Mouse (Mus musculus): ENCODE data around the gene Nicn1. TPM values are rescaled to one million over a fixed set of nuclear protein-coding genes. Genes with fewer than 3 reads are reported as not detected.
A peak's percentile ranks its signal among the peaks of the same experiment; 100 is the strongest.

The Nicn1 gene
- polyA plus RNA-seq, 1 experiment = 27.3 TPM

DNA sequence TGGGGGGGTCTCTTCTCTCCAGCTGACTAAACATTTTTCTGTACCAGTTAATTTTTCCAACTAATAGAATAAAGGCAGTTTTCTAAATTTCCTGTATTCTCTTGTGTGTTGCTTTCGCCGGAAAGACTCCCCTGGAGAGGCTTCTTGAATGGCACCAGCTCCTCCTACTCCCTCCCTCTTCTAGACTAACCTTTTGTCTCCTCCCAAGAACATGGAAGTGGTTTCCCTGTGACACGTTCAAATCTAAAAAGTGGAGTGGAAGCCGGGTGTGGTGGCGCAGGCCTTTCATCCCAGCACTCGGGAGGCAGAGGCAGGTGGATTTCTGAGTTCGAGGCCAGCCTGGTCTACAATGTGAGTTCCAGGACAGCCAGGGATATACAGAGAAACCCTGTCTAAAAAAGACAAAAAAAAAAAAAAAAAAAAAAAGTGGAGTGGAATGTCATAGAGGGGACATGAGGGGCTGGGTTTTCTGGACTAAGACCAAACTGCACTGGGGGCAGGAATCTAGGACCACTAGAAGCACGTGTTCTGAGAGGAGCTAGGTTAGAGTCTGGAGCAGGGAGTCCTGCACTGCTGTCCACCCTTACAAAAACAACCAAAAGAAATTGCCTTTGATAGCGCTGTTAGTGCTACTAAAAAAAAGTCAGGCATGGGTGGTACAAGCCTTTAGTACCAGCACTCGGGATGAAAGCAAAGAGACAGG is 47.8 kb downstream of the Nicn1 start:
- DNase-seq (ENCODE audit: low read depth) = no peak

DNA sequence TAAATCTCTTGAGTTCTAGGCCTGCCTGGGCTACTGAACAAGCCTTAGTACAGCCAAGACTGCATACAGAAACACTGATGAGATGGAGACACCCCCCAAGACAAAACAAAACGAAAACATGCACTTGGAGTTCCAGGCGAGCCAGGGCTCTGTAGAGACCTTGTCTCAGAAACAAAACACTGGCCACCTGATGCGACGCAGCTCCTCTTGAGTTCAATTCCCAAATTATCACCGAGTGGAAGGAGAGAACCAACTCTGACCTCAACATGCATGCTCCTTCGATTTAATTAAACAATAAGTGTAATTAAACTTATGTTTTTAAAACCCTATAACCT is 48.3 kb downstream of the Nicn1 start:
- no peak for DNase-seq (ENCODE audit: low read depth)

DNA sequence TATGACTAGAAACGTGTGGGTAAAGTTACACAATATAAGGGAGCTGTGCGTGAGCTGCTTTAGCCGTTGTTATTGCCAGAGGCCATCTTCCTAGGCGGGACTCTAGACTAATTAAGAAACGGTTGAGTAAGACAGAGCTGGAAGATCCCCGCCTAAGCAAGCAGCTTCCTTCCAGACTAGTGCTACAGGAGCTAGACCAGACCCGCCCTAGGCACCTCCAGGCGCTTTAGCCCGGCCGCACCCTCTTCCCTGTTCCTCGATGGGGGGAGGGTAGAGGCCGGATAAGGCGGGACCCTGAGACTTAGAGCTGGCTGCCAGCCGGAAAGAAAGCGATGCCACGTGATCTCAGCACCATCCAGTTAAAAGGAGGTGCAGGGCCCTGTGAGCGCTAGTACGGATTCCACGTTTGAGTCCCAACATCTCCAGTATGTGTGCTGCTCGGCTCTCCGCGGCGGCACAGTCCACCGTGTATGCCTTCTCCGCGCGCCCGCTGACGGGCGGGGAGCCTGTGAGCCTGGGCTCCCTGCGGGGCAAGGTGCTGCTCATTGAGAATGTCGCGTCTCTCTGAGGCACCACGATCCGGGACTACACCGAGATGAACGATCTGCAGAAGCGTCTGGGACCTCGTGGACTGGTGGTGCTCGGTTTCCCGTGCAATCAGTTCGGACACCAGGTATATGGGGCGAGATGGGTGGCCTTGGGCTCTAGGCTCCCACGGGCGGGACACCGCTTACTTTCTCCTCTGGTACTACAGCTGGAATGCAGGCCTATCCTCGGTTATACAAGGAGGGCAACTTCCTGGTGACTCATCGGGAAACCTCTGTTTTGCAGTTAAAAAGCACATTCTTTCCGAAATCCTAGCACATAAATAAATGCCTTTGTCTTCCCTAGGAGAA is 48.9 kb downstream of the Nicn1 start, which contains the start of gene Gpx1:
Gpx1 (plus strand) TSS at position 18 of the 896 bp plus-strand sequence.
- peak; percentile 95 for DNase-seq (ENCODE audit: low read depth)

DNA sequence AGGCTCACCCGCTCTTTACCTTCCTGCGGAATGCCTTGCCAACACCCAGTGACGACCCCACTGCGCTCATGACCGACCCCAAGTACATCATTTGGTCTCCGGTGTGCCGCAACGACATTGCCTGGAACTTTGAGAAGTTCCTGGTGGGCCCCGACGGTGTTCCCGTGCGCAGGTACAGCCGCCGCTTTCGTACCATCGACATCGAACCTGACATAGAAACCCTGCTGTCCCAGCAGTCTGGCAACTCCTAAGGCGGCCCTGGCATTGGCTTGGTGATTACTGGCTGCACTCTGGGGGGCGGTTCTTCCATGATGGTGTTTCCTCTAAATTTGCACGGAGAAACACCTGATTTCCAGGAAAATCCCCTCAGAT is 49.6 kb downstream of the Nicn1 start:
- DNase-seq (ENCODE audit: low read depth) = no peak

DNA sequence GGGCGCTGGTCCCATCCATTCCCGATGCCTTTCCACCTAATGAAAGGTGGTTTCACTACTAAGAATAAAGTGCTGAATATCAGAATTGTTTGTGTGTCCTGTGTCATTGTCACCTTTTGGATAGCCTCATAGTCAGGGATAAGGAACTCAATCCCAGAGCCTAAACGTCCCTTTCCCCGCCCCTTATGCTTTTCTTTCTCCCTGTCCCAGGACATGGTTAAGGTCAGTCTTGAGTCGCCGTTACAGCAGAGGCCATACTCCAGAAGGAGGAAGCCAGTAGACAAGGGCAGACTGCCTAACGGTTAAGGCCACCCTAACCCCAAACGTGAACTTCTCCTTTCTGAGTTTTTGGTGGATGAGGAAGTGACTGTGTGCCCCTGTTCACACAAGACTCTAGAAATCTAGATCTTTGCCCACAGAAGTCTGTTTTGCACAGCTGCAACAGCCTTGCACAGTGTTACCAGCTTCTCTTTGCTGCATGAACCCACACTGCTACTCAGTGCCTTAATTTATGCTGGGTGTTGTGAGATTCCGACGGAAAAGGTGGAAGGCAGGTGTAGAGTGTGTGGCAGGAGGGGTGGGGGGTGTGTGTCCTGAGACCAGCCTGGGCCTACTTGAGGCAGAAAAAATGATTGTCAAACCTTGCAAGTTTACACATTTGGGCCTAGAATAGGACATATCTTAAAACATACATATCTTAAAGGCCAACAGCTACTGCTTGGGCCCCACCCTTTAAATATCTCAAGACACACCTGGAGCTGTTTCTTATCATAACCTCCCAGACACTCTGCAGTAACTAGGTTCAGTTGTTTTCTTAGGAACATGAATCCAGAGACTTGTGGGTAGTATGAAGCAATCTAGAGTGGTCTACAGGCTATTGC is 50.3 kb downstream of the Nicn1 start:
- DNase-seq (ENCODE audit: low read depth) = no peak

DNA sequence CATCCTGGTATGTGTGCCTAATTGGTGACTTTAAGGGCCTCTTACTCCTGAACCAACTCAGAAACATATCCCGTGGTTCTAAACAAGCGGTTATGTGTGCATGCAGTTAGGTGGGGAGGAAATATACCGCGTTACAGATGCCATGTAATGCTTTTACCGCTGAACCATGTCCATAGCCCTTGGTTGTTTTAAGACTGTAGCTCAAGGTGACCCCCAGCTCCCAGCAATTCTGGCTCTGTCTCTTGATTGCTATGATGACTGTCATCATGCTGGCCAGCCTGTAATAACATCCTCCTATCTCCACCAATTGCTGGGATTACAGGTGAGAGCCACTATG is 50.9 kb downstream of the Nicn1 start:
- DNase-seq (ENCODE audit: low read depth) = no peak

DNA sequence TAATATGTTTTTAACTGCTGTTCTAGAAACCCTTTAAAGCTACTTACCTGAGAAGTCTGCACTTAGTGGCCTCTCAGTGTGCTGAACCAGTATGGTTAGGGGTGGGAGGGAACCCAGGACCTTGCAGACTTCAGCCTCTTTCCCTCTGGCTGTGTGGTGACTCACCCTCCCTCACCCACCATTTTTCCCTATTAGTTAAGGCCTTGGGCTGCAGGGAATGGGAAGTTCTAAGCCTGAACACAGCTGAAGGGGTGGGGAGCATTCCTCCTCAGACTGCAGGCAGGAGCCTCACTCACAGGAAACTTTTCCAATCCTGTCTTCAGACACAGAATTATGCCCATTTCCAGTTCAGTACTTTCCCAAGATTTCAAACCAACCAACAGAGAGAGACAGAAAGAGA is 51.6 kb downstream of the Nicn1 start:
- no peak for DNase-seq (ENCODE audit: low read depth)

DNA sequence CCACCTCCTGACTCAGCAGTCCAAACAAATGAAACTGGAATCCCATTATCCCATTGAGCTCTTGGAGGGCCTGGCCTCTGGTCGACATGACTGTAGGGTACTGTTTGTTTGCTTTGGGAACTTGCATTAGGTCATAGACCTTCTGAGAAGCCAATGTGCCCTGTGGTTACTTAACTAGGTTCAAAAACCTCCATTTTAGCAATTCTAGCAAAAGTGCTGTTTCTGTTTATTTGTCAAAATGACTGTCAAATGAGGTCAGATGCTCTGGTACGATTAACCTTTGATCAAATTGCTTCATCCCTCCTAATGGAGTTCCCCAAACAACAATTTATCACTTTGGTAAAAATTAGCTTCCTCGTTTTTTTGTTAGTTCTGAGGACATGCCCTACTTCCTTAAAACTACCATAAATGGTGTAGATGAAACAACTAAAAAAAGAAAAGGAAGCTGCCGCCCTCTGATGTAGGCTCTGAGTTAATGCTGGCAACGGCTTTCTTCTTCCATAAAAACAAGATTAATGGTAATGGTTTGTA is 52.1 kb downstream of the Nicn1 start:
- DNase-seq (ENCODE audit: low read depth) = no peak

DNA sequence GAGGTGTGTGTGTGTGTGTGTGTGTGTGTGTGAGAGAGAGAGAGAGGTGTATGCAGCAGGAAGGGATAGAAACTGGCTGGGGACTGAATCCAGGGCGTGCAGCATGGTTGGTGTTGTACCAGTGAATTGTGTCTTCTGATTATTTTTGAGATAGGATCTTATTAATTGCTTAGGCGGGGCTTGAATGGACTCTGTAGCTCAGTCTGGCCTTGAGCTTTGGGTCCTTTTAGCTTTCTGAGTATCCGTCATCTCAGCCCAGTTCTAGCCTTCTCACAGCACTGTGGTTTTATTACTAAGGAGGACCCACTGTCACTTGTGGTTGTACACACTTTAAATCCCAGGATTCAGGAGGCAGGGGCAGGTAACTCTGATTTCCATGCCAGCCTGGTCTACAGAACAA is 53.1 kb downstream of the Nicn1 start:
- DNase-seq (ENCODE audit: low read depth) = no peak

DNA sequence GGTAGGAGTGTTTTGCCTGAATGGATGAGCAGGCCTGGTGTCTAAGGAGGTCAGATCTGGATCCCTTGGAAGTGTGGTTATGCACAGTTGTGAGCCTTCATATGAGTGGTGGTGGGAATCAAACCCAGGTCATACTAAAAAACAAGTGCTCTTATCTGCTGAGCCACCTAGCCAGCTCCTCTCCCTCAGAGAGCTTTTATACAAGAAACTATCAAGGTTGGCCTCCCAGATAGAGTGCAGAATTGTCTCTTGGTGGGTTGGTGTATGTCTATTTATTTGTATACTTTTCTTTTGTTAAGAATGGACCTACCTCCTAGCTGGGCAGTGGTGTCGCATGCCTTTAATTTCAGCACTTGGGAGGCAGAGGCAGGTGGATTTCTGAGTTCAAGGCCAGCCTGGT is 53.6 kb downstream of the Nicn1 start:
- no peak for DNase-seq (ENCODE audit: low read depth)

DNA sequence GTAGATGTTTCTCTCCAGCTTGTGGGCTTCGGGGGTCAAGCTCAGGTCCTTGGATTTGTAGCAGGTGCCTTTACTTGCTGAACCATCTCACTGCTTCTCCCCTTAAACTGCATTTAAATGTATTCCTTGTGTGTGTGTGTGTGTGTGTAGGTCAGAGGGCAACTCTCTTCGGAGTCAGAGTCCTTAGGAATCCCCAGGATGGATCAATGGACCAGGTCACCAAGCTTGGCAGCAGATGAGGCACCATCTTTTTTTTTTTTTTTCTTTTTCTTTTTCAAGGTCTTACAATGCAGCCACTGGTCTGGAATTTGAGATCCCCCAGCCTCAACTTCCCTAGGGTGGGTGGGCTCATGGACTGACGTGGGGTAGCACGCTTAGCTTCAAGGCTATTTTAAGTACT is 54.2 kb downstream of the Nicn1 start:
- DNase-seq (ENCODE audit: low read depth) = no peak

Other genes with a start within 250 kb of the Nicn1 start
- gene Gmppb, start 241.2 kb upstream of the Nicn1 start, polyA plus RNA-seq (2012; rRNA removed) = 51.3 and 52.0 TPM in 2 replicates
- 9.0 and 9.8 TPM in 2 replicates for gene Amigo3, start 237.3 kb upstream of the Nicn1 start, polyA plus RNA-seq (2012; rRNA removed)
- gene Mst1, start 210.0 kb upstream of the Nicn1 start, polyA plus RNA-seq (2012; rRNA removed) = 0.32 and 0.94 TPM in 2 replicates
- 69.5 and 90.7 TPM in 2 replicates for gene Rnf123, start 207.1 kb upstream of the Nicn1 start, polyA plus RNA-seq (2012; rRNA removed)
- 94.2 and 118 TPM in 2 replicates for gene Apeh, start 195.8 kb upstream of the Nicn1 start, polyA plus RNA-seq (2012; rRNA removed)
- gene Bsn, start 100.0 kb upstream of the Nicn1 start, polyA plus RNA-seq (2012; rRNA removed) = 1.5 and 1.9 TPM in 2 replicates
- 60.0 and 110 TPM in 2 replicates for gene Dag1, start 26.5 kb upstream of the Nicn1 start, polyA plus RNA-seq (2012; rRNA removed)
- 37.3 and 45.6 TPM in 2 replicates for gene Amt, start 6.4 kb downstream of the Nicn1 start, polyA plus RNA-seq (2012; rRNA removed)
- 151 and 208 TPM in 2 replicates for gene Rhoa, start 15.7 kb downstream of the Nicn1 start, polyA plus RNA-seq (2012; rRNA removed)
- 78.7 and 101 TPM in 2 replicates for gene Tcta, start 15.7 kb downstream of the Nicn1 start, polyA plus RNA-seq (2012; rRNA removed)
- 823 and 905 TPM in 2 replicates for gene Gpx1, start 48.5 kb downstream of the Nicn1 start, polyA plus RNA-seq (2012; rRNA removed)
- 66.8 and 69.5 TPM in 2 replicates for gene Usp4, start 57.4 kb downstream of the Nicn1 start, polyA plus RNA-seq (2012; rRNA removed)
- gene 1700102P08Rik, start 102.4 kb downstream of the Nicn1 start, polyA plus RNA-seq (2012; rRNA removed) = 0.25 and 0.34 TPM in 2 replicates
- gene Ccdc36, start 138.1 kb downstream of the Nicn1 start, polyA plus RNA-seq (2012; rRNA removed) = 0.04 and 0.16 TPM in 2 replicates
- gene BC048562, start 146.1 kb downstream of the Nicn1 start, polyA plus RNA-seq (2012; rRNA removed) = not detected in 2 replicates
- gene Ccdc71, start 170.1 kb downstream of the Nicn1 start, polyA plus RNA-seq (2012; rRNA removed) = 21.5 and 23.2 TPM in 2 replicates
- 56.8 and 58.8 TPM in 2 replicates for gene Klhdc8b, start 171.2 kb downstream of the Nicn1 start, polyA plus RNA-seq (2012; rRNA removed)
- 174 and 220 TPM in 2 replicates for gene Lamb2, start 189.3 kb downstream of the Nicn1 start, polyA plus RNA-seq (2012; rRNA removed)
- gene Usp19, start 200.2 kb downstream of the Nicn1 start, polyA plus RNA-seq (2012; rRNA removed) = 150 and 161 TPM in 2 replicates
- gene Qars, start 217.3 kb downstream of the Nicn1 start, polyA plus RNA-seq (2012; rRNA removed) = 248 and 249 TPM in 2 replicates
- gene Qrich1, start 226.4 kb downstream of the Nicn1 start, polyA plus RNA-seq (2012; rRNA removed) = 92.2 and 108 TPM in 2 replicates

All from gonadal fat pad, adult 2 months (tissue).